Mouse (Mus musculus): Measurements from ENCODE around the gene Aire. TPM values are rescaled to one million over a fixed set of nuclear protein-coding genes. Genes with fewer than 3 reads are reported as not detected.

Aire gene
- total and polyA plus RNA-seq, 2 experiments from 2014 or later, result 0.16 to 0.31 TPM

GRCm38 (mm10) chr10:78057056-78057455 lies 13.6 kb upstream of the Aire start:
- Histone ChIP-seq H3K27me3 (ENCODE audit: insufficient read depth, low read length) (no peaks in the 10 kb centered on the region), H3K27ac (ENCODE audit: low read depth, low read length) (no peak overlapping the region), H3K4me2 (ENCODE audit: low read depth, low read length, poor library complexity, severe bottlenecking) (no peak overlapping the region), H3K4me3 (ENCODE audit: low read depth, low read length) (no peak overlapping the region), H3K36me3 (ENCODE audit: insufficient read depth, low read length) (no peaks in the 10 kb centered on the region), H3K9ac (replicated peaks; ENCODE audit: low read length, poor library complexity, severe bottlenecking) (no peak overlapping the region), H3K4me1 (ENCODE audit: insufficient read depth, low read length) (no peaks in the 10 kb centered on the region), H3K9me3 (ENCODE audit: low read length) (no peaks in the 10 kb centered on the region)
- TF ChIP-seq CTCF (IDR thresholded peaks at IDR 0.05), result no peak
- DNase-seq (ENCODE audit: low spot score) (no peak), ATAC-seq (ENCODE audit: low FRiP score) (no peak)
- 91% methylated on average over 8 of the region's 8 CpGs for WGBS

GRCm38 (mm10) chr10:78054633-78055565 lies 11.5 kb upstream of the Aire start:
- Histone ChIP-seq H3K9me3 (ENCODE audit: low read length) (no peaks in the 10 kb centered on the region), H3K4me1 (ENCODE audit: insufficient read depth, low read length) (no peaks in the 10 kb centered on the region), H3K36me3 (ENCODE audit: insufficient read depth, low read length) (no peaks in the 10 kb centered on the region), H3K9ac (replicated peaks; ENCODE audit: low read length, poor library complexity, severe bottlenecking) (no peak overlapping the region), H3K4me2 (ENCODE audit: low read depth, low read length, poor library complexity, severe bottlenecking) (no peak overlapping the region), H3K27ac (ENCODE audit: low read depth, low read length) (no peak overlapping the region), H3K27me3 (ENCODE audit: insufficient read depth, low read length) (no peaks in the 10 kb centered on the region), H3K4me3 (ENCODE audit: low read depth, low read length) (no peak overlapping the region)
- no peak for TF ChIP-seq CTCF (IDR thresholded peaks at IDR 0.05)
- 75% methylated on average over 19 of the region's 19 CpGs for WGBS
- ATAC-seq (ENCODE audit: low FRiP score) (no peak), DNase-seq (ENCODE audit: low spot score) (no peak)

- H3K27ac ChIP-seq (ENCODE audit: low read depth, low read length), result no peak overlapping the region
- DNase-seq (ENCODE audit: low spot score), result no peak
- H3K36me3 ChIP-seq (ENCODE audit: insufficient read depth, low read length), result no peaks in the 10 kb centered on the region
- 60% methylated on average over 11 of the region's 11 CpGs for WGBS
- H3K27me3 ChIP-seq (ENCODE audit: insufficient read depth, low read length), result no peaks in the 10 kb centered on the region
- H3K9ac ChIP-seq (replicated peaks; ENCODE audit: low read length, poor library complexity, severe bottlenecking), result no peak overlapping the region
- H3K4me2 ChIP-seq (ENCODE audit: low read depth, low read length, poor library complexity, severe bottlenecking), result no peak overlapping the region
- TF ChIP-seq CTCF (IDR thresholded peaks at IDR 0.05), result no peak
- H3K4me1 ChIP-seq (ENCODE audit: insufficient read depth, low read length), result no peaks in the 10 kb centered on the region
- no peaks in the 10 kb centered on the region for H3K9me3 ChIP-seq (ENCODE audit: low read length)
- no peak for ATAC-seq (ENCODE audit: low FRiP score)
- no peak overlapping the region for H3K4me3 ChIP-seq (ENCODE audit: low read depth, low read length)
Observed at GRCm38 (mm10) chr10:78049519-78050035, 6.2 kb upstream of the Aire start.

GRCm38 (mm10) chr10:78048061-78048730 lies 4.8 kb upstream of the Aire start:
- TF ChIP-seq CTCF (IDR thresholded peaks at IDR 0.05), result no peak
- WGBS, result 90% methylated on average over 9 of the region's 10 CpGs
- no peak overlapping the region for H3K4me3 ChIP-seq (ENCODE audit: low read depth, low read length)
- no peaks in the 10 kb centered on the region for H3K9me3 ChIP-seq (ENCODE audit: low read length)
- no peak overlapping the region for H3K9ac ChIP-seq (replicated peaks; ENCODE audit: low read length, poor library complexity, severe bottlenecking)
- ATAC-seq (ENCODE audit: low FRiP score) (no peak), DNase-seq (ENCODE audit: low spot score) (no peak)
- H3K36me3 ChIP-seq (ENCODE audit: insufficient read depth, low read length), result no peaks in the 10 kb centered on the region
- no peak overlapping the region for H3K27ac ChIP-seq (ENCODE audit: low read depth, low read length)
- no peaks in the 10 kb centered on the region for H3K27me3 ChIP-seq (ENCODE audit: insufficient read depth, low read length)
- H3K4me1 ChIP-seq (ENCODE audit: insufficient read depth, low read length), result no peaks in the 10 kb centered on the region
- no peak overlapping the region for H3K4me2 ChIP-seq (ENCODE audit: low read depth, low read length, poor library complexity, severe bottlenecking)

- H3K27ac ChIP-seq (ENCODE audit: low read depth, low read length), result no peak overlapping the region
- 87% methylated on average over 4 of the region's 4 CpGs for WGBS
- no peak overlapping the region for H3K4me2 ChIP-seq (ENCODE audit: low read depth, low read length, poor library complexity, severe bottlenecking)
- H3K4me1 ChIP-seq (ENCODE audit: insufficient read depth, low read length), result no peaks in the 10 kb centered on the region
- no peaks in the 10 kb centered on the region for H3K27me3 ChIP-seq (ENCODE audit: insufficient read depth, low read length)
- DNase-seq (ENCODE audit: low spot score) (no peak), ATAC-seq (ENCODE audit: low FRiP score) (no peak)
- TF ChIP-seq CTCF (IDR thresholded peaks at IDR 0.05), result no peak
- H3K4me3 ChIP-seq (ENCODE audit: low read depth, low read length), result no peak overlapping the region
- H3K9ac ChIP-seq (replicated peaks; ENCODE audit: low read length, poor library complexity, severe bottlenecking), result no peak overlapping the region
- H3K36me3 ChIP-seq (ENCODE audit: insufficient read depth, low read length), result no peaks in the 10 kb centered on the region
- H3K9me3 ChIP-seq (ENCODE audit: low read length), result no peaks in the 10 kb centered on the region
Observed at GRCm38 (mm10) chr10:78046388-78046787, 3.0 kb upstream of the Aire start.

GRCm38 (mm10) chr10:78044531-78044930 lies 1.1 kb upstream of the Aire start:
- Histone ChIP-seq H3K36me3 (ENCODE audit: insufficient read depth, low read length) (no peaks in the 10 kb centered on the region), H3K9me3 (ENCODE audit: low read length) (no peaks in the 10 kb centered on the region), H3K27me3 (ENCODE audit: insufficient read depth, low read length) (no peaks in the 10 kb centered on the region), H3K27ac (ENCODE audit: low read depth, low read length) (no peak overlapping the region), H3K9ac (replicated peaks; ENCODE audit: low read length, poor library complexity, severe bottlenecking) (no peak overlapping the region), H3K4me2 (ENCODE audit: low read depth, low read length, poor library complexity, severe bottlenecking) (no peak overlapping the region), H3K4me1 (ENCODE audit: insufficient read depth, low read length) (no peaks in the 10 kb centered on the region), H3K4me3 (ENCODE audit: low read depth, low read length) (no peak overlapping the region)
- TF ChIP-seq CTCF (IDR thresholded peaks at IDR 0.05), result no peak
- ATAC-seq (ENCODE audit: low FRiP score) (no peak), DNase-seq (ENCODE audit: low spot score) (no peak)
- WGBS, result 73% methylated on average over 1 of the region's 1 CpGs
